Mouse (Mus musculus): Measurements from ENCODE around the gene Tubb4b.

DNA sequence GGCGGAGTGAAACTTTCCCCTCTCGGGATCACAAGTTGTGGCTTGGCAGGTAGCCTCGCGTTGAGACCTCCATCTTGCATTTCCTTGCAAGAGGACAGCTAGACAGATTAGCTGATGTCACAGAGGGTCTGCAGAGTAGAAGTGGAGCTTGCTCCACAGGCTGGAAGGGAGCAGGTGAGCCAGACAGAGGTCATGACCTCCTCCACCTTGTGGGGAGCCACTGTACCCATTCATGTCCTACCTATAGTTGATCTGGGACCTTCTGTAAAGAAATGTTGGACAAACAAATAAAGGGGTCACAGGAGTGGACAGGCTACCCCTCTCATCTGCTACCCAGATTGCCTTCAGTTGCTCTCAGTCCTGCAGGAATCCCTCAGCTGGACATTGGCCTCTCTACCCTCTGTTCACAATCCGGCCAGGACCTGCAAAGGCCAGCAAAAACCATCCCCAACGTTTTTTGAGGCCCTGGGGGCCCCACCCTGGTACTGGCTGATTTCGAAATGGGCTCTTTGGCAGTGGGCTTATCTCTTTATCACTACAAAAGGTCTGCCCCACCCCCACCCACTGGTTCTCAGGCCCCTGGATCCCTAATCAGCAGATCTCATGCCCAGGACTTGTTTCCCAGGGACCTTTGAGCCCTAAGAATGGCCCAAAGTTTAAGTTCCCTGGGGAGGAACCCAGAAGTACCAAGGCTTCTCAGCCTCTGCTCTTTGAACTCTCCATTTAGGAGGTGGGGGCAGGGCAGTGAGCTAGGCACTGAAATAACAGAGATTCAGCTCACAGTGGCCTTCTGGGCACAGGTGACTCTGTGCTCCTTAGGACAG, 49.4 kb downstream of the Tubb4b start:
- TF ChIP-seq CTCF (IDR thresholded peaks at IDR 0.05; ENCODE audit: control insufficient read depth, insufficient read depth, low read length) = no peak
- no peak for TF ChIP-seq POLR2A (IDR thresholded peaks at IDR 0.05; ENCODE audit: borderline replicate concordance, control insufficient read depth, low read depth, low read length)
